Mouse (Mus musculus) cerebellum, adult 18-20 months (tissue): ENCODE results near the gene Tapbp.

Experiments
- DNase-seq, 2 experiments: peaks; one replicate each; pipeline ENCODE4 v3.0.0; 2021

Tapbp gene

DNA sequence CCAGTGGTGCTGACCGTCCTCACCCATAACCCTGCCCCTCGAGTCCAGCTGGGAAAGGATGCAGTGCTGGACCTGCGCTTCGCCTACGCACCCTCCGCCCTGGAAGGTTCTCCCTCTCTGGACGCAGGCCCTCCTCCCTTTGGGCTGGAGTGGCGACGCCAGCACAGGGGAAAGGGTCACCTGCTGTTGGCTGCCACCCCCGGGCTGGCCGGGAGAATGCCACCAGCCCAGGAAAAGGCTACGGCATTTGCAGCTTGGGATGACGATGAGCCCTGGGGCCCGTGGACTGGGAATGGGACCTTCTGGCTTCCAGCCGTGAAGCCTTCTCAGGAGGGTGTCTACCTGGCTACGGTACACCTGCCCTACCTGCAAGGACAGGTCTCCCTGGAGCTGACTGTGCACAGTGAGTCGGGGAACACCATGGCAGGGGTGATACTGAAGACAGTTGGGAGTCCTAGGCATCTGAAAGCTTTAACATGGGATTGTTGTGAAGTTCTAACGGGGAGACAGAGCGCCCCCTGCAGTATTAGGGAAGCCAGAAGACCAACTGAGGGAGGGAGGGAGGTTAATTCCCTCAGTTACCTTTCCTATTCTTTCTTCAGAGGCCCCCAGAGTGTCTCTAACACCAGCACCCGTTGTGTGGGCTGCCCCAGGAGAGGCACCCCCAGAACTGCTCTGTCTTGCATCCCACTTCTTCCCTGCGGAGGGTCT lies 9.9 kb downstream of the Tapbp start:
- peak in 1 of 2 experiments; percentile 5 for DNase-seq

DNA sequence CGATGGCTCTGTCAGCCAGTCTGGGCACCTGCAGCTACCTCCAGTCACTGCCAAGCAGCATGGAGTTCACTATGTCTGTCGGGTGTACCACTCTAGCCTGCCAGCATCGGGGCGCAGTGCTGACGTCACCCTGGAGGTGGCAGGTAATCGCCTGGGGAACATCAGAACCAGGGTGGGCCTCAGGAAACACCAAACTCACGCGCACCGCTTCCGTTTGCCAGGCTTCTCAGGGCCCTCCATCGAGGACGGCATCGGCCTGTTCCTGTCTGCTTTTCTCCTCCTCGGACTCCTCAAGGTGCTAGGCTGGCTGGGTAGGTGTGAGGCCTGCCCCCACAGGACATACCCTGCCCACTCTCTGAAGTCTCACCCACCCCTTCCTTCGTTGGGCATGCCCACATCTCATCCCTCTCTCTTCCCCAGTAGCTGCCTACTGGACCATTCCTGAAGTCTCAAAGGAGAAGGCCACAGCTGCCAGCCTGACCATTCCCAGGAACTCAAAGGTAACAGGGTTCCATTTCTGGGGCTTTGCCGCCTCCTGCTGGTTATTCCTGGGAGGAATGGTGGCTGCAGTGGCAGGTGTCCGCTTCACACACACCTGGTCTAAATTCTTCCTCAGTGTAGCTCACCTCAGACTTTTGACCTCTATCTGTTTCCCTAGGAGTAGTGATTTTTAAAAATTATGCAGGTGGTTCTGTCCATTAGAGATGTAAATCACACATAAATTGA lies 10.7 kb downstream of the Tapbp start:
- no peak for DNase-seq

DNA sequence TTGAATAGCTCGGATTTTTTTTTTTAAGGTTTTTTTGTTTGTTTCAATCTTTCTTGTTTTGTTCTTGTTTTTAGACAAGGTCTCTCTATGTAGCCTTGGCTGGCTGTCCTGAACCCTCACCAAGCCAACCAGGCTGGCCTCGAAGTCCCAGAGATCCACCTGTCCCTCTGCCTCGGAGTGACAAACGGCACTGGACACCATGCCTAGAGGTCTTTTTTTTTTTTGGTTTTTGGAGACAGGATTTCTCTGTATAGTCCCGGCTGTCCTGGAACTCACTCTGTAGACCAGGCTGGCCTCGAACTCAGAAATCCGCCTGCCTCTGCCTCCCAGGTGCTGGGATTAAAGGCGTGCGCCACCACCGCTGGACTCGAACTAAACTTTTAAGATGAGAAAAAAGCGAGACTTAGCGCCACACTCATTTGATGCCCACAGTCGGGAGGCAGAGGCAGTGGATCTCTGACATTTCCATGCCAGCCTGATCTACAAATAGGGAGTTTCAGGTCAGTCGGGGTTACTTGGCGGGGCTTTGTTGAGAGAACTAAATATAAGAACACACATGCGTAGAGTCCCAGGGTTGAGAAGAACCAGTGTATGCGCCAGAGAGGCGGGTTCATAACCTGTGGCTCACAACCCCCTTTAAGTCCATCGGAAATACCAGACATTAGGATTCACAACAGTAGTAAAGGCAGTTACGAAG lies 12.7 kb downstream of the Tapbp start:
- DNase-seq, result no peak

DNA sequence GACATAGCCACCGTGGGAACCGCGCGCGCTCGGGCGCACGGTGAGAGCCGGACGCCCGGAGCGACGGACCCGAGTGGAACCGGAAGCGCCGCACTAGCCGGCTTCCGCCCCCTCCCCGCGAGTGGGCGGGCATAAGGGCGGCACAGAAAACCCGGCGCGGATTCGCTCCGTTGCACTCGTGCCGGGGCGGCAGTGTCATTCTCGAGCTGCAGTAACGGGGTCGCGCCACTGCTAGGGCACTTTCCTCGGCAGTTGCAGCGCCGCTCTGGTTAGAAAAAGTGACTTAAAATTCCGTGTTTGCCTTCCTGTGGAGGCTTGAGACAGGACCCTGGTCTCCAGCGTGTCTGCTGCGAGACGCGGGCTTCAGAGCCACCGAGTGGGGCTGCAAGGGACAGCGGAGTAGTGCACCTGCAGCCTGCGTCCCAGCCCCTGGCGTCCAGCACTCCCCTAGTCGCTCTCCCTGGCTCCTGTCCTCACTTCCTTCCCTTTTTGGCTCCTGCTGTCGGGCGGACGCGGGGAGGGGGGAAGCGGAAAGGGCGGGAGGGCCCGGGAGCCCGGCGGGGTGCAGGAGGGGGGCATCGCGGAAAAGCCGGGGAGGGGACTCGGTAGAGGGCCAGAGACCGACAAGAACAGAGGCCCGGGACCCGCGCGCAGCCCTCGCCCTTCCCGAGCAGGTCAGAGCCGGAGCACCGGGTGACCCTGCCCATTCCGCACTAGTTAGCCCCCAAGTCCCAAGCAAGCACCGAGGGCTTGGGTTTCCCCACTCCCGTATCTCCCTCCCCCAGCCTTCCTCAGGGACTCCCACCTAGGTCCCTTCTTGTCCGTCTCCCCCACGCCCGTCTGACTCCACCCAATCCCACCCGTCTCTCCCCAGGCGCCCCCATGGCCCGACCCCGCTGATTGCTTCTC lies 13.9 kb downstream of the Tapbp start, which contains the start of gene Rgl2:
Gene Rgl2, plus strand, starts transcription at position 173 of the 909 bp plus-strand sequence.
- peak; percentile 87 to 98 for DNase-seq

DNA sequence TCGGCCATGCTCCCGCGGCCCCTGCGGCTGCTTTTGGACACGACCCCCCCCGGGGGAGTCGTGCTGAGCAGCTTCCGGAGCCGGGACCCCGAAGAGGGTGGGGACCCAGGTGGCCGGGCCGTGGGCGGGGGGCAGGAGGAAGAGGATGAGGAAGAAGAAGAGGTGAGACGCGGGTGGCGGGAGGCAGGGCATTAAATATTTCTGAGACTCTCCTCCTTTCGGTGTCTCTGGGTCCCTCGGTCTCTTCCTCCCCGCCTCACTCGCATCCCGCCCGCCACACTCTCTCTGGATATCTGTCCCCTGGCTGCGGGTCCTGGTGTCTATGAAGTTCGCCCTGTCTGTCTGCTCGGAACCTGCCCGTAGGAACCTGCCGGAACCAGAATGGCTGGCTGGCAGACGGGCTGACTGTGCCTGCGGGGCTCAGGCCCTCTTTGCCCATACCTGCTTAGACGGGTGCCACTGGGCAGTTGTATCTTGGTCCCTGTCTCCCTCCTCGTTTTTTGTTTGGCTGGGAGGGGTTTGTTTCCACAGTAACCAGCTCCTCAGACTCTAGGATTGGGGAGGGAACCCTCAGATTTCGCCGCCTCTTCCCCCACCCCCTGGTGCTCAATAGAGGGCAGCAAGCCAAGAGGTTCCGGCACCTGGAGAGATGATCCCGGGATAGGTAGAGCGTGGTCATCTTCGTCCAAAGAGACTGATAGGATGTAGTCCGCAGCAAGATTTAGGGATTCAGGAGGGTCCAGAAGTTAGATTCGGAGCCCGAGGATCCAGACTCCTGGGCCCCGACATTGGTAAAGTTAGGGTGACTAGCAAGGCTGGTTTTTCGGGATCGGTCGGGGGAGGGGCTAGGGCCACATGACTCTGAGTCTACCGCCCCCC lies 14.8 kb downstream of the Tapbp start:
- peak; percentile 65 to 67 for DNase-seq

DNA sequence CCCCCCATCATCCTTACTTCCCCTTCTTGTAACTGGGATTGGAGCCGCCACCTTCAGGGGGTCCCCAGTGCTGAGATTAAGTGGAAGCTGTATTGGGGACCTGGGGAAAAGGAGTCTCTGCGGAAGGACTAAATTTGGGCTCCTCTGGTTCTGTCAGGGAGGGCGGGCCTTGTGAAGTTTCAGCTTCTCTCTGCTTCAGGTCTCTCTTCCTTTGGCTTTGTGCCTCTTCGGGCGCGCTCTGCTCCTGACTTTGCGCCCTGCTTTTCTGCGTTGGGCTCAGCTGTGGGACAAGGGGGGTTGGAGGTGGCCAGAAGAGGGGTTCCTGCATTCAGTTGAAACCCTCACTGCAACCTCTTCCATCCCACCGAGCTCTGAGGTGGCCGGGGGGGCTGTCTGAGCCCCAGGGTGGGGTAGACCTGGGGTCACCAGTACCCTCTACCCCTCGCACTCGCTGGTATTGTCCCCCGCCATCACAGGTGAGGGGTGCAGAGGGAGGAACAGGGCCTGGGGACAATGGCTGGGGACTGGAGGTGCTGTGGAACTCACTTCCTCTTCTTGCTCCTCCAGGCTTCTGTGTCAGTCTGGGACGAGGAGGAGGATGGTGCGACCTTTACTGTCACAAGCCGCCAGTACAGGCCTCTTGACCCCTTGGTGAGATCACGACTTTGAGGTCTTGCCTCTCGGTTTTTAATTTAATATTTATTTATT lies 15.6 kb downstream of the Tapbp start:
- no peak for DNase-seq

DNA sequence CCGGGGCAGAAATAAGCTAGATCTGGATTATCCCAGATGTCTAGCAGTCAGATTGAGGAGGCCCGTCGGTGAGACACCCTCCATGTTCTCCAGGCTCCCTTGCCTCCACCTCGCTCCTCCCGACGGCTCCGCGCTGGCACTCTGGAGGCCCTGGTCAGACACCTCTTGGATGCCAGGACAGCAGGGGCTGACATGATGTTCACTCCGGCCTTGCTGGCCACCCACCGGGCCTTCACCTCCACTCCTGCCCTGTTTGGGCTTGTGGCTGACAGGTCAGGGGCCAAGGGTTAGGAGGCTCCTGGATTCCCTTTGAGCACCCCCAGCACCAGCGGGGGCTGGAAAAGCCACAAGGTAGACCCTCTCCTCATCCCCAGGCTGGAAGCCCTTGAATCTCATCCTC lies 16.2 kb downstream of the Tapbp start:
- no peak for DNase-seq

DNA sequence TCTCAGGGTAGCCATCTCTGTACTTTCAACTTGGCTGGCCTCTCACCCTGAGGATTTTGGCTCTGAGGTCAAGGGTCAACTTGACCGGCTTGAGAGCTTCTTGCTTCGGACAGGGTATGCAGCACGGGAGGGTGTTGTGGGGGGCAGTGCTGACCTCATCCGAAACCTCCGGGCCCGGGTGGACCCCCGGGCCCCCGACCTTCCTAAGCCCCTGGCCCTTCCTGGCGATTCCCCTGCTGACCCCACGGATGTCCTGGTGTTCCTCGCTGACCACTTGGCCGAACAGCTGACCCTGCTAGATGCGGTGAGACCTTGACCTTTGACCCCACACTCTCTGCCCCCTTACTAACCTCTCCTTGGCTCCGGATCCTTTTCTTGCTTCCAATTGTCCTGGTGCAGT lies 16.7 kb downstream of the Tapbp start:
- no peak for DNase-seq

DNA sequence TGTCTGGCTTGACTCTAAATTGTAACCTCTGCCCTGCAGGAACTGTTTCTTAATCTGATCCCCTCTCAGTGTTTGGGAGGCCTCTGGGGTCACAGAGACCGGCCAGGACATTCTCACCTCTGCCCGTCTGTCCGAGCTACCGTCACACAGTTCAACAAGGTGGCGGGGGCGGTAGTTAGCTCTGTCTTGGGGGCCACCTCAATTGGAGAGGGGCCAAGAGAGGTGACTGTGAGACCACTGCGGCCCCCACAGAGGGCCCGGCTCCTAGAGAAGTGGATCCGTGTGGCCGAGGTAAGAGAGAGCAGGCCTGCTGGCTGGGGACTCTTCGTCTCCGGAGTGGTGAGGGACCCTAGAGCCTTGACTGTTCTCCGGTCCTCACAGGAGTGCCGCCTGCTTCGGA lies 17.3 kb downstream of the Tapbp start:
- no peak for DNase-seq

DNA sequence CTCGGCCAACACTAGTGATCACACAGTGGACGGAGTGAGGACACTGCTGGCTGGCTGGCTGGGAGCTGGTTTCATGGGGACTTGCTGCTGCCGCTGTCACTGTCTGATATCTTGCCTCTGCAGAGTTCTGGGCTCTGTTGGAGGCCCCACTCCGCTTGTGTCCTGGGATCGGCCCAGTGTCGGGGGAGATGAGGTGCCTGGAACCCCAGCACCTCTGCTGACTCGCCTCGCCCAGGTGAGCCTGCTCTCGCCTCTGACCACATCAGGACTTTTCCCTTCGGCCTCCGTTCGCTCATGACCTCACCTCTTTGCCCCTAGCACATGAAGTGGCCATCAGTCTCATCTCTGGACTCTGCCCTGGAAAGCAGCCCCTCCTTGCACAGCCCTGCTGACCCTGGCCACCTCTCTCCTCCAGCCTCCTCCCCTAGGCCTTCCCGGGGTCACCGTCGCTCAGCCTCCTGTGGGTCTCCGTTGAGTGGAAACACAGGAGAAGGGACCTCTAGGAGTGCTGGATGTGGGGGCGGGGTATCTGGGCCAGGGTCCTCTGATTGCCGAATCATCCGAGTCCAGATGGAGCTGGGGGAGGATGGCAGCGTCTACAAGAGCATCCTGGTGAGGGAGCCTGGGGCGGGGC lies 19.8 kb downstream of the Tapbp start:
- DNase-seq, result no peak

DNA sequence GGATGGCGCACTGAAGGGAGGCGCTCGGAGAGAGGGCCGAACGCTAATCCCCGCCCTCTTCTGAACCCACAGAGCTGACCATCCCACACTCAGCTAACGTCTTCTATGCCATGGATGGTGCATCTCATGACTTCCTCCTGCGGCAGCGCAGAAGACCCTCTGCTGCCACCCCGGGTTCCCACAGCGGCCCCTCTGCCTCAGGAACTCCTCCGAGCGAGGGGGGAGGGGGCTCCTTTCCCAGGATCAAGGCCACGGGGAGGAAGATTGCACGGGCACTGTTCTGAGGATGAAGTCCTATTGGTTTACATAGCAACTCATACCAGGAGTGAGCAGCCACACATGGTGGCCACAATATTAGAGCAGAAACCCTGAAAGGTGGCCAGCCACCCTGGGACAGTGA lies 21.3 kb downstream of the Tapbp start:
- DNase-seq, result no peak

DNA sequence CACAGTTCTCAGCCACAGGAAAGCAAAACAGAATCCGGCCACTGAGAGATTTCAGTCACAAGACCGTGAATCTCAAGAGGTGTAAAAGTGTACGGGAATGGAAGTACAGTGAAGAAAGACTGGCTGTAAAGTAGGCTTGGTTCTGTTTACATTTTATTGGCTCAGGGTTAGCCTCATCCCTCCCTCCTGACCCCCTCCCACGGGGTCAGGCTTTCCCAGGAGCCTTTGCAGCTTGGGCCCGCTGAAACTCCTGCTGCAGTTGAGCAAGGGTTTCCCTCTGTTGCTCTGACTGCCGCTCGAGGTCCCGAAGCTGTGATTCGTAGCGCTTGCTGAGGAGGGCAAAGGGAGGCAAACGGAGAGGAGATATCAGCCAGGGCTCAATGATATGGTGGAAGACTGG lies 23.1 kb downstream of the Tapbp start:
- DNase-seq, result no peak

DNA sequence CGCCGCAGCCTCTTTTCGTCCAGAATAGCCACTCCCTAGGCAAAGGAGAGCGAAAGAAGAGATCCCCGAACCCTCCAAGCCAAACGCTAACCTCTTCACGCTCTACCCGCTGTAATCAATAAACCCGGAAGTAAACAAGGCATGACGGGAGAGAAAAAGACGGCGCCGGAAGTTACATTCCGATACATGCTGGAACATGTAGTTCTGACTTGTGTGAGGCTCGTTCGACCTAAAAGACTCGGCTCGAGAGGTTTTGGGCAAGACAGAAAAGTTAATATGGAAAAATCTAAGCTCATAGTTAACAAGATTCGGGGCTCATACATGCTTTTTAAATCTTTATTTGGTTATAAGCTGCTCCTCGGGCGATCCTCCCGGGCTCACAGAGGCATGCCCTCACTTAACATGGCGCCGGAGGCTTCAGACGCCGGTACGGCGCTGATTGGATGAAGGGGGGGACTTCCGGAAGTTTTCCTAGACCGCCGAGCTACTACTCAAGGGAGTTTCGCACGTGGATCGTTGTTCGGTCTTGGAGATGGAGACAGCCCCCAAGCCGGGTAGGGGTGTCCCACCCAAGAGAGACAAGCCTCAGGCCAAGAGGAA lies 24.6 kb downstream of the Tapbp start, which contains the start of the genes Pfdn6 and Wdr46:
Gene Pfdn6, minus strand, starts transcription at position 138 of the 600 bp plus-strand sequence.
Gene Wdr46, plus strand, starts transcription at position 455 of the 600 bp plus-strand sequence.
- peak; percentile 88 for DNase-seq

DNA sequence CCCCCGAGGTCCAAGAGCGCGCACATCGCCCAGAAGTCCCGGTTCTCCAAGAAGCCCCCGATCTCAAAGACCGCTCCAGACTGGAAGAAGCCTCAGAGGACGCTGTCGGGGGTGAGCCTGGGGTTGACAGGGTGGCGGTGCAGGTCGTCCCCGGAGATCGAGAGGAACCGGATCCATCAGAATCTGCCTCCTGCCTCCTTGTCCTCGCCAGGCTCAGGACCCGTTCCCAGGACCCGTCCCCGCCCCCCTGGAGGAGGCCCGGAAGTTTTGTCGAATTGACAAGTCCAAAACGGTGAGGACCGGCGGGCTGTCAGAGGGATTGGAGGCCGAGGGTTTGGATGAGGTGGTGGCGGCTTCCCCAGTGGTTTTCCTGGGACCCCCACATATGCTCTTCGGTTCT lies 25.3 kb downstream of the Tapbp start:
- no peak for DNase-seq

DNA sequence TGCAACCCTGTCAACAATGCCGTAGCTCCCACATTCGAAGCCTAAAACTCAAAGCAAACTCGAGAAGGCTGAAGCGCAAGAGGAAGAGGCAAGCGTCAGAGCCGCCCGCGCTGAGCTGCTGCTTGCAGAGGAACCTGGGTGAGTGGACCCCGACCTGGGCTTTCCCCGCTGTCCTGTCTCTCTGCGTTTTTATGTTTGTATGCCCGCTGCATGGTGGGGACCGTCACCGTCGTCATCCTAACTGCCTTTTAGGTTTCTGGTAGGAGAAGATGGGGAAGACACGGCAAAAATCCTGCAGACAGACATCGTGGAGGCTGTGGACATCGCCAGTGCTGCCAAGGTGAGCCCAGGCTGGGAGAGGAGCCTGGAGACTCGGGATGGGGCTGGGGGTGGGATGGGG lies 25.7 kb downstream of the Tapbp start:
- no peak for DNase-seq

DNA sequence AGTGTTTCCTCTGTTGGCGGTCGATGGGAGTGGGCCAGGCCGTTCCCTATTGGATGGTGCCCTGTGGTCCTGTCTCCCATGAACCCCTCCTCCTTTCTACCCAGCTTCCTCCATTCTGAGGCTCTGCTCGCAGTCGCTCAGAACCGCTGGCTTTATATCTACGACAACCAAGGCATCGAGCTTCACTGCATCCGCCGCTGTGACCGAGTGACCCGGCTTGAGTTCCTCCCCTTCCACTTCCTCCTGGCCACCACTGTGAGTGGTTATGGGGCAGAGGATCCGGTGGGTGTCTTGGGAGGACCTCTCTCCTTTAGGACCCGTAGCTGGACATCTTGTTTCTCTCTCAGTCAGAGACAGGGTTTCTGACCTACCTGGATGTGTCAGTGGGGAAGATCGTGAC lies 27.8 kb downstream of the Tapbp start:
- DNase-seq, result no peak

DNA sequence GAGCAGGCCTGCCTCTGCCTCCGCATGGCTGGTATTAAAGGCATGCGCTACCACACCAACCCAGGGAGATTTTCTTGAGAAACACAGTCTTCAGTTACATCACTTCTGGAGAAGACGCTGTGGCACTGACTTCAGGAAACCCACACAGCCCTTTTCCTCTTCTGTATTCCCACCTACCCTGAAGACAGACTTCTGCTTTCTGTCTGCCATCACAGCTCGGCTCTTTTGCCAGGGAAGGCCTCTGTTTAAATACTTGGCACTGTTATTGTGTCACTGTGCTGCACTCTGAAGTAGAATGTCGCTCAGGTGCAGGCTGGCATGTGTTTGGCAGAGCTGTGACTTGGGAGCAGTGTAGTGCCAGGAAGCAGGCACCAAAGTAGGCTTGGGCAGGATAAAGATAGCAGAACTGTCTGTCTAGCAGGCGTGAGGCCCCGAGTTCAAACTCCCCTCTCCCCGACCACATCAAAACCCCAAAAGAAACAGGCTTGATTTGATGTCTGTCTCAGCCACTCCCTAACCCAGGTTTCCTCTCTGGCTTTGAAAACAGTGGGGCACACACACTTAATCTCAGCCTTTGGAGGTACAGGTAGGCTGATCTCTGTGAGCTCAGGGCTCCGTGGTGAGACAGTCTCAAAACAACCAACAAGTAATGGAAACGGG lies 31.9 kb downstream of the Tapbp start:
- no peak for DNase-seq

DNA sequence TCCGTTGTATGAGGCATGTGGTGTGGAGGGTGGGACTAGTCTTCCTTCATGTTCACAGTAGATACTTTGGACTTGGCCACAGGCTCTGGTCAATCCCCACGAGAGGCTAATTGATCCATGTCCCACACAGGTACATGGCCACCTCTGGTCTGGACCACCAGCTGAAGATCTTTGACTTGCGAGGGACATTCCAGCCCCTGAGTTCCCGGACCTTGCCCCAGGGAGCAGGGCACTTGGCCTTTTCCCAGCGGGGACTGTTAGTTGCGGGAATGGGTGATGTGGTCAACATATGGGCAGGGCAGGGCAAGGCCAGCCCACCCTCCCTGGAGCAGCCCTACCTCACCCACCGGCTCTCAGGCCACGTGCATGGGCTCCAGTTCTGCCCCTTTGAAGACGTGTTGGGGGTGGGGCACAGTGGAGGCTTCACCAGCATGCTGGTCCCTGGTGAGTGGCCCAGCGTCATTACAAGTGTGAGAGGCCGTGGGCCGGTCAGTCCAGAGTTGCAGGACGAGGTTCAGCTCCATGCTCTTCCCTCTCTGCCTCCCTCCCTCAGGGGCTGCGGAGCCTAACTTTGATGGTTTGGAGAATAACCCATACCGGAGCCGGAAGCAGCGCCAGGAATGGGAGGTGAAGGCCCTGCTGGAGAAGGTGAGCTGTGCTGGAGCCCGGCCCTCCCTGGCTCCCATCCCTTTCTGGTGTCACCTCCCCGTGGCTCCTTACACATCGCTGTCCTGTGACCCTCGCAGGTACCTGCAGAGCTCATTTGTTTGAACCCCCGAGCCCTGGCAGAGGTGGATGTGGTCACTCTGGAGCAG lies 32.6 kb downstream of the Tapbp start:
- no peak for DNase-seq
